Mouse (Mus musculus): ENCODE measurements around the gene Traf4. TPM values are rescaled to one million over a fixed set of nuclear protein-coding genes. Genes with fewer than 3 reads are reported as not detected.
A peak's percentile ranks its signal among the peaks of the same experiment; 100 is the strongest.

Gene Traf4
- polyA plus RNA-seq, 1 experiment, result 26.1 TPM

DNA sequence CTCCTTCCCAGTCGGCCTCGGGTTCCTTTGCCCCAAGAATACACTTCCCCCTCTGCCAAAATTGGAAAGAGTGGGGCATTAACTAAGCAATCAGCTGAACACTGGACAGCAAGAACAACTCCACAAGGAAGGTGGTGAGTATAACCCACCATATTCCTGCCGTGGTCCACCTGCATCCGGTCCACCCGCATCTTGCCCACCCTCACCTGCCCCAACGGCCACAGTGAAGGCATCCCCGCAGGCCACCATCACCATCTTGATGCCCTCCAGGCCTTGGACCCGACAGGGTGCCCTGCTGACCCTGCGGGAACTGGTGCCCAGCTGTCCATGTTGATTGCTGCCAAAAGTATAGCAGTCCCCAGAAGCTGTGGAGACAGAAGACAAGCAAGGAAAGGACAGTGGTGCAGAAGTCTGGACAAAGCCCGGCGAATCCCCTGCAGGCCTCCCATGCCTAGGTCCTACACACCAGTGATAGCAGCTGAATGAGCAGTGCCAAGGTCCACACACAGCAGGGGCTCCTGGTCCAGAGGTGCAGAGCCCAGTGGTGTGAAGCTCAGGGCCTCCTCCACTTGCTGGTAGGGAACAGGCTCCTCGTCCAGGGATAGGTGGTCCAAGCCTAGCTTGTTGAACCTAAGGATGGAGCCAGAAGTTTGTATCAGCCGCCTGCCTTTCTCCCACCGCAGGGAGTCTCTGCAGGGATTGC, 2.0 kb upstream of the Traf4 start:
- DNase-seq (ENCODE audit: low spot score), result no peak

- DNase-seq (ENCODE audit: low spot score), result no peak
Observed at GRCm38 (mm10) chr11:78166640-78167039, 1.3 kb upstream of the Traf4 start.

DNA sequence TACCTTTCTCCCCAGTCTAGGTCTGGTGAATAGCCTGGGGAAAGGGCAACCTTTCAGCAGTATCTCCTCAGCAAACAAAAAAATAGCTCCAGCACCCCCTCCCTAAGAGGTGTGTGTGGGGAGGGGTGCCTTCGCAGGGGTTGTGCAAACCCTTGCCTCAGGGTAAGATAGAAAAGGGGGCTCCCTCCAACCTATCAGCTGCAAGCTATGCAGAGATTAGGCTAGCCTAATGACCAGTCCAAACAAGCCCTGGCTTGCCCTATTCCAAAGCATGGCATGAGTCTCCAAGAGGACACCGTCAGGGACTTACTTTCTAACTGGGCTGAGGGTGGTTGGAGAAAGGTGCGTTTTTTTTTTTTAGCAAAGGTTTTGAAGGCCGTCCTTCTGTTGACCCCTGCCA, 772 bp upstream of the Traf4 start:
- no peak for DNase-seq (ENCODE audit: low spot score)

DNA sequence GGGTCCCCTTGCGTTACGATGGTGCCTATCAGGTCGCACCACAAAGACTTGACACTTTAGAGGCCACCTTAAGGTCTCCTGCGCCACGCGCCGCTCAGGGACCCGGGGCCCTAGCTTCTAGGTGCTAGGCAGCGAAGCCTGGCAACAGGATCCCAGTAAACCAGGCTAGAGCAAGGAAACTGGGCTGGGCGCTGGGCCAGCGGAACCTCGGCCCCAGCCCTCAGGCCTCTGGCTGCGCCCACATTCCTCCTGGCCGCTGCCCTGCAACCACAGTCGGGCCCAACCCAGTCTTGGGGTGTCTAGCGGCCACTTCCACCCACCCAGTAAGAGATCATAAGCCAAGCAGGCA, 346 bp upstream of the Traf4 start:
- no peak for DNase-seq (ENCODE audit: low spot score)

GRCm38 (mm10) chr11:78164604-78164923, 825 bp downstream of the Traf4 start:
- no peak for DNase-seq (ENCODE audit: low spot score)

DNA sequence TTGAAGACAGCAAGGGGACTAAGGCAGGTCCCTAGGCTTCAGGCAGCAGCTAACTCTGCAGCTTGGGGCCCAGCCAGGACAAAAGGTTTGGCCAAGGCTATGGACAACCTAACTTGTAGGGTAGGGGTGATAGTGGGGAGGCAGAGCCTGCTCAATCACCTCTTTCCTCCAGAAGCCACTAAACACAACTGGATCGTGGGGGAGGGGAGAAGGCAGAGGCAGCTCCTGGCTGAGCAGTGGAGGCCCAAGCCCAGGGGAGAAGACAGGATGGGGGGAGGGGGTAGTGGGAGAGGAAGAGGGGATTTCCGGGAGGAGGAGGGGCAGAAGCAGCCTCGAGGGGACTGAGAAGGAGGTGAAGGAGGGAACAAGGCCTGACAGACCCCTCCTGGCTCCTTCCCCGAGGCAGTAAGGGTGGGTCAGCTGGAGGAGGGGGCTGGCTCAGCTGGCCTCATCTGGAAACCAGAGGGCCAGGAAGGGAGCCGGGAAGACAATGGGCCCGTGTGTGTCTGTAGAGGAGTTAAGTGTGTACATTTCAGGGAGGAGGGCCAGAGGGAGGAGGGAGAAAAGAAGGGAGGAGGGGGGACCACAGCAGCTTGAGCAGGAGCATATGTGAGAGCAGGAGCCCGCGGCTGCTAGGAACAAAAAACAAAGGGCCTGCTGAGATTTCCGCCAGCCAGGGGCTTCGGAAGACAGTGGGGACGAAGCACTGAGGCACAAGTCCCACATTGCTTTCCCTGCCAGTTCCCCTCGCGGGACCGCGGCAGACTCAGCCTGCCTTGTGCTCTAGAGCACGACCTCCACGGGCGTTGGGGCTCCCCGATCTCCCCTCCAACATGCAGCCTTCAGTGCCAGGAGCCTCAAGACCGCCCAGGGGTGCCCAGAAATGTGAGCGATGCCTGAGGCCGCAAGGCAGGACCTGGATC, 1.4 kb downstream of the Traf4 start:
- DNase-seq (ENCODE audit: low spot score), result peak; percentile 33

DNA sequence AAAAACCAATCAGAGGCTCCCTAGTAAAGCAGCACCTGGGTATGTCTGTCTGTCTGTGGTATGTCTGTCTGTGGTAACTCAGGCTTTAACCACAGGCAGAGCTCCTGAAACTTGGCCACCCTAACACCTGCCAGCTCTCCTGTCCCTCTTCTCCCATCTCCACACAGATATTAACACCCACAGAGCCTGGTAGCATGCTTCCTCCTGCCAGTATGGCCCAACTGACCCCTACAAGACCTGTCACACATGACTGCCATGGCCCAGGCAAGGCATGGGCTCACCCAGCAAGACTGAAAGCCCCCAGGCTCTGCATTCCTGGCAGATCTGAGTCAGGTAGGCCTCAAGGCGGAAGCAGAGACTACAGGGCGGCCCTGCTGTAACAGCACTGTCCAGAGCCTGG, 2.3 kb downstream of the Traf4 start:
- DNase-seq (ENCODE audit: low spot score), result no peak

GRCm38 (mm10) chr11:78162504-78162903, 2.9 kb downstream of the Traf4 start:
- no peak for DNase-seq (ENCODE audit: low spot score)

DNA sequence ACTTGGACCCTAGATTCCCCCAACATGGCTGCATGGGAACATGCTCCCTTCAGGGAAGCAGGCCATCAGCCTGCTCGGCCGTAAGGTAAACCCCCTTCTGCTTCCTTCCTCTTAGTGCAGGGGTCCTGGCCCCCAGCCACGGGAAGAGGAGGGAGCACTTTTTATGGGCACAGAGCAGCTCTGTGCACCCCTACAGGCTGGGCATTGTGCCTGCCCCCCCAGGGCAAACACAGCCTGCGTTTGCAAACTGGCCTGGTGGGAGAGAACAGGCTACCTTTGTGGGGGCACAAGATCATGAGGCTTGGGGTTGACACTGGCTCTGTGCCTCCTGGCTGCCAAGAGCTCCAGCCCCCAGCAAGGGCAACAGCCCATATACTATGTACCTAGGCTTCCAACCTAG, 3.4 kb downstream of the Traf4 start:
- DNase-seq (ENCODE audit: low spot score), result no peak

GRCm38 (mm10) chr11:78161169-78161568, 4.2 kb downstream of the Traf4 start:
- DNase-seq (ENCODE audit: low spot score), result no peak

DNA sequence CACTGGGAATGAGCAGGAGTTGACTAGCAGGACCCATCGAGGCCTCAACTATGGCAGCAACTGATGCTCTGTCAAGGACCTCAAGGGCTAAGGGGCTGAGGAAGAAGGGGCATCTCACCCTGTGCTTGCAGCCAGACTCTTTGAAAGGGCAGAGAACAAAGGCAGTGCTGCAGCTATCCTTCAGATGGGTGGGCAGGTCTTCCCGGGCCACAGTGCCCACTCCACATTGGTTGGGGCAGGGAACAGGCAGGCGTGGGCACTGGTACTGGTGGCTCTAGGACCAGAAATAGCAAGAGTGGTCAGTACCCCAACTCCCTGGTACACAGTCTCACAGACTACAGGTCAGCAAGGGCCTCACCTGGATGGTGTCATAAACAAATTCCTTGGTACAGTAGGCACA, 4.7 kb downstream of the Traf4 start:
- no peak for DNase-seq (ENCODE audit: low spot score)

DNA sequence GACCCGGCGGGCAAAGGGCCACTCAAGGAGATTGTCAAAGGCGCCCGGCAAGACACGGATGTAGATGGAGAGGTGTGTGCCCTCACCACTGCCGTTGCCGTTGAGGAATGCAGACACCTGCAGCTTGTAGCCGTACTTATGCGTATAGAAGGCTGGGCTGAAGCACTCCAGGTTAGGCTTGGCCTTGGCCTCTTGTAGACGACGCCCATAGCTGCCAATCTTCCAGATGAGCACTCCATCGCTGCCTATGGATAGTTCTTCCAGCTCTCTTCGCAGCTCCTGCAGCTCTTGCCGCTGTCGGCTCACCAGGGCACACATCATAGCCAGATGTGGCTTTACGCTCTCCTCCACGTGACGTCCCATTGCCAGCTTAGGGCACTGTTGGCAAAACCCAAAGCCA, 5.2 kb downstream of the Traf4 start:
- DNase-seq (ENCODE audit: low spot score), result no peak

GRCm38 (mm10) chr11:78159557-78159956, 5.8 kb downstream of the Traf4 start:
- no peak for DNase-seq (ENCODE audit: low spot score)

DNA sequence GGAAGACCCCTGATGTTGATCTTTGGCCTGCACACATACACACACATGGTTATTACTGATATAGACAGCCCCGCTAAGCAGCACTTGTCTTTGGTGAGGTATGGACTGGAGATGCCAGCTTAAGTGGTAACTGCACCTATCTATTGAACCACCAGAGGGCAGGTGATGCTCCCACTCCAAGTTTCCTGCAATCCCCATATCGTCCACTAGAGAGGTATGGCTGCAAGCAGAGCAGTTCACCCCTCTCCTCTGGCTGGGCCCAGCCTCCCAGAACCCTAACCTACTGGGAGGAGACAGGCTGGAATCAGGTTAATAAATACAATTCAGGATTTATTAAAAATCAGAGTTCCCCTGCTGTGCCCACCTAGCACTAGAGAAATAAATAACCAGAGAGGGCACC, 6.3 kb downstream of the Traf4 start:
- peak; percentile 29 for DNase-seq (ENCODE audit: low spot score)

DNA sequence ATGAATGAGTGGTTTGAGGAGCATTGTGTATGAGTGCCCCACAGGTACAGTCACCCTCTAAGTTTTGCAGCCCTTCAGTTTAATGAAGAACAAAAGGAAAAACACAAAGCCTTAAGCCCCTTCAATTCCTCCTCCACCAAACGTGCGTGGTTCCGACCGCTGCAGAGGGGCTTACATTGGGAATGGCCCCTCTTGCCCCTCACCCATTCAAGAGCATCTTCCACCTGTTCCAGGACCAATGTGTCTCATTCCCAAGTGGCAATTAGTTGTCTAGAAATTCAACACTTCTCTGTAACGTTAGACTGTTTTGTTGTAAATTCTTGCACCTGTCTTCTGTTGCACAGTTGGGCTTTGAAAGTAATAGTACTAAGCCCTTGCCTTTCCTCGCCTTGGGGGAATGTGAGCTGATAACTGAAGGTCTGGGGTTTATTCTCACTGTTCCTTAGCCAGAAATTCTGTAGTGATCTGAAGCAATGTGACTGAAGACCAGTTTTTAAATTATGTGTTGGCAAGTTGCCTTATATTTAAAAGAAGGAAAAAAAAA, 9.2 kb downstream of the Traf4 start:
- DNase-seq (ENCODE audit: low spot score), result no peak

DNA sequence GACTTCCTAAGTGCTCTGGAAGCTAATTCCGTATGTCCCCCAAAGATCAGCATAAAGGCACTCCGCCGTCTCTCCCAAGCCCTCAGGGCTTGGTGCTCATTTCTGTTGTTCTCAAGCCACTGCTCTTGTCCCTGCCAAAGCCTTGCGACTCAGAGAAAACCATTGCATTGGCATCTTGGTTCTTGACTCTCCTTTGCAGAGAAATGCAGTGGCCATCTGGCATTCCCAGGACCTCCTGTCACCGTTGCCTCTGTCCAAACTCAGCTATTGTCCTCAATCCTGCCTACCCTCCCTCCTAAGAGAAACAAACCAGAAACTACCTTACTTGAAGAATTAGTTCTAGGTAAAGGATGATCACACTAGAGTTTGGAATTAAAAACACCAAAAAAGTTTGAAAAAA, 9.7 kb downstream of the Traf4 start:
- no peak for DNase-seq (ENCODE audit: low spot score)

- DNase-seq (ENCODE audit: low spot score), result no peak
Observed at GRCm38 (mm10) chr11:78153778-78154177, 11.6 kb downstream of the Traf4 start.

DNA sequence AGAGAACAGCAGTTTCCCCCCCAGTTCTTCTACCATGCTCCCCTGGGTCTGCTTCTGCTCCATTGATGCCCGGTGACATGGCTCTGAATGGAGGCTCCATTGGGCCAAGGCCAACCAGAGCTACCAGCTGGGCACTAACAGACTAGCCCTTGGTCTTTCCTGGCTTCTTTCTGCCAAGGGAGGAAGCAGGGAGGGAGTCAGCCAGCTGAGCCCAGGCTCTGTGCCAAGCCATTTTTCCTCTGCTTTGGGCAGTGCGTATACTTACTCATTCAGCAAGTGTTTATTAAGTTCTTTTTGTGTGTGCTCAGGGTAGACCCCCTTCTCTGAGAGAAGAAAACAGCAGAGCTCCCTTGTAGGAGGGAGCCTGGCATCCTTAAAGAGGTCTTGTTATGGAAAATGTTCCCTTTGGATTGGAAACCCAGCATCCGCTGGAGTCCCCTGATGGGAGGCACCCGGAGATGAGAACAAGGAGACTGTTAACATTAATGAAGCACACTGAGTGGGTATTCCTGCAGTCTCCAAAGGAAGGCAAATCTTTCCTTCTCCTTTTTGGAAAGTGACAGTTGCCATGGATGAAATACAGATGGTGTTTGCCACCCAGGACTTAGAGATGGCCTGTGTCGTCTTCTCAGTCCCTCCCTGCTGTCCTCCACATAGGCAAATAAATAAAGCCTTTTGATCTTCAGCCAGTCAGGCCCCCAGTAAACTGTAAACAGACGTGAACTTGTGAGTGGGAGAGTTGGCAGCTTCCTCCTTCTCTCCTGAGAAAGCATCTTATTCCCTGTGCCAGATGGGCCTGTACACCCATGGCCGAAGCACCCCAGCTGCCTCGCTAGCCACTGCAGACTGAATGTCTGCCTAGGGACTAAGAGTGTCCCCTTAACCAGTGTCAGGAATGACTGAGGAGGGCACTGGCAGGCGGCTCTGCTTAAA, 12.8 kb downstream of the Traf4 start:
- DNase-seq (ENCODE audit: low spot score), result peak; percentile 26

- DNase-seq (ENCODE audit: low spot score), result no peak
Observed at GRCm38 (mm10) chr11:78151161-78151560, 14.2 kb downstream of the Traf4 start.

DNA sequence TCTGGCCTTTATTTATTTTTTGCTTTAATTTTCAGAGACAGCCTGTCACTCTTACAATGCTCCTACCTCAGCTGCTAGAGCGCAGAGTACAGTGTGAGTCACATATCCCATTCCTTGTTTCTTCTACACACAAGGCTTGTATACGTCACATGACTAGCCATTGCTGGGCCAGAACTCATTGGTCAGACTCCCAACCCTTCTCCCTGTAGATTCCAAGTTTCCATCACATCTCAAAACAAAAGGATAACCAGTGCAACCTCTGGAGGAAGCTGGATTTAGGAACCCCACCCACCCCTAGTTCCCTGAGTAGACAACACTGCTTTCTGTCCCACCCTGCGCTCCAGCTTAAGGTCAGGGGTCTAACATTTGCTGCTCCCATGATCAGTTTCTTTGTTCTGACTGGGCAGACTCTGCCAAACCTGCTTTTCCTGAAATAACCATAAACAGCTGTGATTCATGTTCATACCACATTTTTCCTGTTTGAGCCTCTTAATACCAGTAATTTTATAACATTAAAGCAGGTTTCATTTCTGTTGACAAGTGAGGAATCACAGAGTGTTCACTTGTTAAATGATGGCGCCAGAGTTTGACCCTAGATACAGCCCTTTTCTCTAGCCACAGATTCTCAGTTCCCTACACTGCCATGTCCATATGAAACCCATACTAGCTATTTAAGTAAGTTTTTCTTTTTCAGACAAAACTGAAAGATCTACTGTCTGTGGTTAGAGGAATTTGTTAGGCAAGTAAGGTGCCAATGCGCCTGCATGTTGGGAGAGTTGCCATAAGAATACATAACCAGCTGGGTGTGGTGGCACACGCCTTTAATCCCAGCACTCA, 18.5 kb downstream of the Traf4 start:
- no peak for DNase-seq (ENCODE audit: low spot score)

GRCm38 (mm10) chr11:78146168-78146567, 19.2 kb downstream of the Traf4 start:
- DNase-seq (ENCODE audit: low spot score), result no peak
